Mouse (Mus musculus) small intestine, adult 2 months (tissue): ENCODE measurements around the gene Ccdc61.

Experiments
- CTCF ChIP-seq: fragments of 200-500 bp; IDR thresholded peaks from 2 replicates; pipeline ENCODE4 v1.5.1; 2012; ENCODE audit warnings: low read depth, mild to moderate bottlenecking, control low read depth, inconsistent platforms, low read length, moderate library complexity, mixed read lengths; ENCODE audit not compliant: insufficient replicate concordance, insufficient read length; ENCODE audit errors: extremely low read depth
- POLR2A ChIP-seq: fragments of 200-500 bp; IDR thresholded peaks from 2 replicates; pipeline ENCODE4 v1.6.1; 2012; ENCODE audit warnings: low read depth, mild to moderate bottlenecking, control low read depth, inconsistent platforms, low read length, moderate library complexity

DNA sequence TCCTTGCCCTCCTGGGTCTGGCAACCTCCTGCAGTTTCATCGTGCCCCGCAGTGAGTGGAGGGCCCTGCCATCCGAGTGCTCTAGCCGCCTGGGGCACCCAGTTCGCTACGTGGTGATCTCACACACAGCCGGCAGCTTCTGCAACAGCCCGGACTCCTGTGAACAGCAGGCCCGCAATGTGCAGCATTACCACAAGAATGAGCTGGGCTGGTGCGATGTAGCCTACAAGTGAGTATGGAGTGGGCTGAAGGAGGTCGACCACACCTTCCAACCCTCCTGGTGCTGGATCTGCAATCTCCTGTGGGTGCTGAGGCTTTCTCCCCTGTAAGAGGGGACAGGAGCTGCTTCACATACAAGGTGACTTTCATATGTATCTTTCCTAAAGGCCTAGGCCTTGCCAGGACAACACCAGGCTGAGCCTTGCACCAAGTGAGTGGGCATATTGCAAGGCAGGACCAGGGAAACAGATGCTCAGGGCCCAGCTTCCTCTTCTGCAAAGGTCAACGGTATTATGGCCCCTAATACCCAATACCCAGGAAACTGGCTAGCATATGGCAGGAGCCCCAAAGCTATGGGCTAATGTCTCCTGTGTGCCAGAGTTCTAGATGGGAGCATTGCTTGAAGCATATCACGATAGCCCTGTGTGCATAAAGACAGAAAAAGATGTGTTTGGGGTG is 25.3 kb downstream of the Ccdc61 start:
- TF ChIP-seq CTCF (no peak), POLR2A (no peak; the same call in 1 of the 2 replicates)
